Mouse (Mus musculus): ENCODE data around the gene Gm2174. TPM values are rescaled to one million over a fixed set of nuclear protein-coding genes. Genes with fewer than 3 reads are reported as not detected.

Gene Gm2174
- polyA plus RNA-seq, 1 experiment from 2014 or later: 0.74 TPM

GRCm38 (mm10) chrX:56462020-56462933 lies 14.5 kb downstream of the Gm2174 start:
- TF ChIP-seq CTCF (IDR thresholded peaks at IDR 0.05): no peak
- no peak overlapping the region for H3K4me3 ChIP-seq (ENCODE audit: low read depth, low read length)
- peak overlapping the region; percentile 34; the same call in 1 of the 2 replicates for H3K4me2 ChIP-seq (replicated peaks; ENCODE audit: low read depth, low read length)
- ATAC-seq (peak; percentile 71), DNase-seq (ENCODE audit: low spot score) (peak; percentile 34)
- H3K36me3 ChIP-seq (ENCODE audit: insufficient read depth, low read length): no peaks in the 10 kb centered on the region
- no peaks in the 10 kb centered on the region for H3K4me1 ChIP-seq (ENCODE audit: insufficient read depth, low read depth, low read length)
- H3K9me3 ChIP-seq (ENCODE audit: low read length): no peaks in the 10 kb centered on the region
- peak overlapping the region; percentile 74 for H3K27ac ChIP-seq (ENCODE audit: low read length)
- 28% methylated on average over 14 of the region's 14 CpGs for WGBS
- H3K27me3 ChIP-seq (replicated peaks; ENCODE audit: insufficient read depth, low read length): no peaks in the 10 kb centered on the region
- H3K9ac ChIP-seq (replicated peaks; ENCODE audit: low read depth): no peak overlapping the region

GRCm38 (mm10) chrX:56464906-56465305 lies 17.1 kb downstream of the Gm2174 start:
- ATAC-seq: no peak
- DNase-seq (ENCODE audit: low spot score): peak; percentile 35

GRCm38 (mm10) chrX:56467688-56468087 lies 19.9 kb downstream of the Gm2174 start:
- no peaks in the 10 kb centered on the region for H3K4me1 ChIP-seq (ENCODE audit: insufficient read depth, low read depth, low read length)
- TF ChIP-seq EP300 (IDR thresholded peaks at IDR 0.05): no peak
- no peak for TF ChIP-seq CTCF (IDR thresholded peaks at IDR 0.05)
- 36% methylated on average over 4 of the region's 4 CpGs for WGBS
- H3K4me3 ChIP-seq (ENCODE audit: low read depth, low read length): no peak overlapping the region
- no peak overlapping the region for H3K9ac ChIP-seq (replicated peaks; ENCODE audit: low read depth)
- H3K27ac ChIP-seq (ENCODE audit: low read length): peak overlapping the region; percentile 59; the same call in 1 of the 2 replicates
- DNase-seq (ENCODE audit: low spot score) (peak; percentile 36), ATAC-seq (peak; percentile 52)
- no peak overlapping the region for H3K4me2 ChIP-seq (replicated peaks; ENCODE audit: low read depth, low read length)
- no peaks in the 10 kb centered on the region for H3K9me3 ChIP-seq (ENCODE audit: low read length)
- no peaks in the 10 kb centered on the region for H3K27me3 ChIP-seq (replicated peaks; ENCODE audit: insufficient read depth, low read length)
- no peaks in the 10 kb centered on the region for H3K36me3 ChIP-seq (ENCODE audit: insufficient read depth, low read length)

More at GRCm38 (mm10) chrX:56464906-56465305, 17.1 kb downstream of the Gm2174 start:
- Histone ChIP-seq H3K36me3 (ENCODE audit: insufficient read depth, low read length) (no peaks in the 10 kb centered on the region), H3K4me2 (replicated peaks; ENCODE audit: low read depth, low read length) (no peak overlapping the region), H3K4me3 (ENCODE audit: low read depth, low read length) (no peak overlapping the region), H3K9ac (replicated peaks; ENCODE audit: low read depth) (no peak overlapping the region), H3K27ac (ENCODE audit: low read length) (no peak overlapping the region), H3K27me3 (replicated peaks; ENCODE audit: insufficient read depth, low read length) (no peaks in the 10 kb centered on the region), H3K9me3 (ENCODE audit: low read length) (no peaks in the 10 kb centered on the region), H3K4me1 (ENCODE audit: insufficient read depth, low read depth, low read length) (no peaks in the 10 kb centered on the region)
- 35% methylated on average over 1 of the region's 1 CpGs for WGBS
- TF ChIP-seq EP300 (IDR thresholded peaks at IDR 0.05) (no peak), CTCF (IDR thresholded peaks at IDR 0.05) (no peak)

GRCm38 (mm10) chrX:56468422-56468821 lies 20.7 kb downstream of the Gm2174 start:
- Histone ChIP-seq H3K4me2 (replicated peaks; ENCODE audit: low read depth, low read length) (no peak overlapping the region), H3K36me3 (ENCODE audit: insufficient read depth, low read length) (no peaks in the 10 kb centered on the region), H3K4me3 (ENCODE audit: low read depth, low read length) (no peak overlapping the region), H3K9me3 (ENCODE audit: low read length) (no peaks in the 10 kb centered on the region), H3K27ac (ENCODE audit: low read length) (peak overlapping the region; percentile 59; the same call in 1 of the 2 replicates), H3K4me1 (ENCODE audit: insufficient read depth, low read depth, low read length) (no peaks in the 10 kb centered on the region), H3K9ac (replicated peaks; ENCODE audit: low read depth) (no peak overlapping the region), H3K27me3 (replicated peaks; ENCODE audit: insufficient read depth, low read length) (no peaks in the 10 kb centered on the region)
- ATAC-seq (peak; percentile 11; the same call in 1 of the 2 replicates), DNase-seq (ENCODE audit: low spot score) (no peak)
- TF ChIP-seq EP300 (IDR thresholded peaks at IDR 0.05): no peak
- no peak for TF ChIP-seq CTCF (IDR thresholded peaks at IDR 0.05)
- 36% methylated on average over 6 of the region's 6 CpGs for WGBS

- DNase-seq (ENCODE audit: low spot score): peak; percentile 25
- no peaks in the 10 kb centered on the region for H3K9me3 ChIP-seq (ENCODE audit: low read length)
- 0 out of 2 replicates have a peak, but pooled peaks have one; percentile 43 for ATAC-seq
- H3K27ac ChIP-seq (ENCODE audit: low read length): no peak overlapping the region
- no peak overlapping the region for H3K9ac ChIP-seq (replicated peaks; ENCODE audit: low read depth)
- WGBS: 39% methylated on average over 8 of the region's 8 CpGs
- no peaks in the 10 kb centered on the region for H3K27me3 ChIP-seq (replicated peaks; ENCODE audit: insufficient read depth, low read length)
- H3K4me1 ChIP-seq (ENCODE audit: insufficient read depth, low read depth, low read length): no peaks in the 10 kb centered on the region
- TF ChIP-seq EP300 (IDR thresholded peaks at IDR 0.05) (no peak), CTCF (IDR thresholded peaks at IDR 0.05) (no peak)
- H3K36me3 ChIP-seq (ENCODE audit: insufficient read depth, low read length): no peaks in the 10 kb centered on the region
- H3K4me2 ChIP-seq (replicated peaks; ENCODE audit: low read depth, low read length): no peak overlapping the region
- no peak overlapping the region for H3K4me3 ChIP-seq (ENCODE audit: low read depth, low read length)
Observed at GRCm38 (mm10) chrX:56474035-56474434, 26.3 kb downstream of the Gm2174 start.

- TF ChIP-seq EP300 (IDR thresholded peaks at IDR 0.05) (peak; percentile 40; the same call in 1 of the 2 replicates), CTCF (IDR thresholded peaks at IDR 0.05) (no peak)
- no peaks in the 10 kb centered on the region for H3K4me1 ChIP-seq (ENCODE audit: insufficient read depth, low read depth, low read length)
- H3K9ac ChIP-seq (replicated peaks; ENCODE audit: low read depth): no peak overlapping the region
- DNase-seq (ENCODE audit: low spot score) (peak; percentile 66), ATAC-seq (peak; percentile 86)
- H3K27ac ChIP-seq (ENCODE audit: low read length): no peak overlapping the region
- H3K4me3 ChIP-seq (ENCODE audit: low read depth, low read length): no peak overlapping the region
- 64% methylated on average over 3 of the region's 3 CpGs for WGBS
- H3K4me2 ChIP-seq (replicated peaks; ENCODE audit: low read depth, low read length): no peak overlapping the region
- no peaks in the 10 kb centered on the region for H3K9me3 ChIP-seq (ENCODE audit: low read length)
- H3K27me3 ChIP-seq (replicated peaks; ENCODE audit: insufficient read depth, low read length): no peaks in the 10 kb centered on the region
- no peaks in the 10 kb centered on the region for H3K36me3 ChIP-seq (ENCODE audit: insufficient read depth, low read length)
Observed at GRCm38 (mm10) chrX:56477553-56477952, 29.8 kb downstream of the Gm2174 start.

All from lung, postnatal 0 days (tissue).